Mouse (Mus musculus): ENCODE results near the gene Wrap53. TPM values are rescaled to one million over a fixed set of nuclear protein-coding genes. Genes with fewer than 3 reads are reported as not detected.
A peak's percentile ranks its signal among the peaks of the same experiment; 100 is the strongest.

The Wrap53 gene
- polyA plus RNA-seq, 1 experiment from 2014 or later, result 17.9 TPM

DNA sequence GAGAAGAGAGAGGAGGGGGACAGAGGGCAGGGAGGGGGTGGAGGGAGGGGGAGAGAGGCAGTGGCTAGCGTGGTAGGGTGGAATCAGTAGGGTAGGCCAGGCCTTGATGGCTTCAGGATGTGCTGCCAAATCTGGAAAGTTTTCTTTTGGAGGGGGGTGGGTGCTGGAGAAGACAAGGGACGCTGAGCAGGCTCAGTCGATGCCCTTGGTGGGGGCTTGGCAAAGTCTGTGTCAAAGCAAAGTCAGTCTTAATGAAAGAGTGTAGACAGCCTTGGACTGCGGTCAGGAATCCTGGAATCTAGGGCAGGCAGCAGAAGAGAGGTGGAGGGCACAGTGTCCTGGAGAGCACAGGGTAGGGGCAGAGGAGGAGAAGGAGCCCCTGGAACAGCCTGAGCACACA is 30.8 kb upstream of the Wrap53 start:
- Histone ChIP-seq H3K4me2 (ENCODE audit: low read length) (no peak overlapping the region), H3K9ac (ENCODE audit: low read depth, low read length) (no peak overlapping the region), H3K27me3 (ENCODE audit: insufficient read depth, low read length) (no peaks in the 10 kb centered on the region), H3K36me3 (ENCODE audit: insufficient read depth, low read length) (no peaks in the 10 kb centered on the region), H3K9me3 (replicated peaks; ENCODE audit: low read length) (no peaks in the 10 kb centered on the region), H3K27ac (no peak overlapping the region), H3K4me1 (replicated peaks; ENCODE audit: insufficient read depth, low read length) (peaks cover 5% of the 10 kb centered on the region; the same call in 1 of the 2 replicates), H3K4me3 (replicated peaks; ENCODE audit: low read depth, low read length) (no peak overlapping the region)
- DNase-seq (ENCODE audit: low spot score), result no peak
- no peak for ATAC-seq (replicated peaks; ENCODE audit: low FRiP score, low read depth)
- no peak for TF ChIP-seq CTCF (IDR thresholded peaks at IDR 0.05; ENCODE audit: low read depth)
- WGBS, result 65% methylated on average over 4 of the region's 4 CpGs

DNA sequence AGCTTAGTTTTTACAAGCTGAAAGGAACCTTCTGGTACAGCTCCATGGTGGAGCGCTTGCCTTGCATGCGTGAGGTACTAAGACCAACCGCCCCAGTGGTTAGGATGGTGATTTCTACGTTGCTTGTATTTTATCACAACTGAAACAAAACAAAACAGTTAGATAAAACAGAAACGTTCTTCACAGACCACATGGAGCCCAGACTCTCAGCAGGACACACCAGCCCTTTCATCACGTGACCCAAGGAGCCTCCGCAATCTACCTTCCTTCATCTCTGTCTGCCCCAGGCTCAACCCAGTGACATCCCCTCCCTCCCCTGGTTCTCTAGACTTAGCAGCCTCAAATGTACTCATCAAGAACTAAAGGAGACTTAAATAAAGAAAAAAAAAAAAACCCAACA is 29.4 kb upstream of the Wrap53 start:
- Histone ChIP-seq H3K4me2 (ENCODE audit: low read length) (no peak overlapping the region), H3K27me3 (ENCODE audit: insufficient read depth, low read length) (no peaks in the 10 kb centered on the region), H3K4me3 (replicated peaks; ENCODE audit: low read depth, low read length) (no peak overlapping the region), H3K36me3 (ENCODE audit: insufficient read depth, low read length) (no peaks in the 10 kb centered on the region), H3K4me1 (replicated peaks; ENCODE audit: insufficient read depth, low read length) (peaks cover 5% of the 10 kb centered on the region; the same call in 1 of the 2 replicates), H3K9me3 (replicated peaks; ENCODE audit: low read length) (no peaks in the 10 kb centered on the region), H3K9ac (ENCODE audit: low read depth, low read length) (no peak overlapping the region), H3K27ac (no peak overlapping the region)
- TF ChIP-seq CTCF (IDR thresholded peaks at IDR 0.05; ENCODE audit: low read depth), result no peak
- DNase-seq (ENCODE audit: low spot score) (no peak), ATAC-seq (replicated peaks; ENCODE audit: low FRiP score, low read depth) (no peak)
- 68% methylated on average over 7 of the region's 7 CpGs for WGBS

- DNase-seq (ENCODE audit: low spot score) (no peak), ATAC-seq (replicated peaks; ENCODE audit: low FRiP score, low read depth) (no peak)
- Histone ChIP-seq H3K4me3 (replicated peaks; ENCODE audit: low read depth, low read length) (no peak overlapping the region), H3K9ac (ENCODE audit: low read depth, low read length) (no peak overlapping the region), H3K27me3 (ENCODE audit: insufficient read depth, low read length) (no peaks in the 10 kb centered on the region), H3K27ac (no peak overlapping the region), H3K36me3 (ENCODE audit: insufficient read depth, low read length) (no peaks in the 10 kb centered on the region), H3K9me3 (replicated peaks; ENCODE audit: low read length) (no peaks in the 10 kb centered on the region), H3K4me1 (replicated peaks; ENCODE audit: insufficient read depth, low read length) (peaks cover 3% of the 10 kb centered on the region; the same call in 1 of the 2 replicates), H3K4me2 (ENCODE audit: low read length) (no peak overlapping the region)
- 84% methylated on average over 3 of the region's 3 CpGs for WGBS
- TF ChIP-seq CTCF (IDR thresholded peaks at IDR 0.05; ENCODE audit: low read depth), result no peak
These were observed 28.5 kb upstream of the Wrap53 start for GRCm38 (mm10) chr11:69608525-69608924.

GRCm38 (mm10) chr11:69606832-69607231 is 26.8 kb upstream of the Wrap53 start:
- WGBS, result 81% methylated on average over 2 of the region's 2 CpGs
- H3K9ac ChIP-seq (ENCODE audit: low read depth, low read length), result no peak overlapping the region
- no peak overlapping the region for H3K27ac ChIP-seq
- no peak overlapping the region for H3K4me3 ChIP-seq (replicated peaks; ENCODE audit: low read depth, low read length)
- H3K36me3 ChIP-seq (ENCODE audit: insufficient read depth, low read length), result no peaks in the 10 kb centered on the region
- H3K27me3 ChIP-seq (ENCODE audit: insufficient read depth, low read length), result no peaks in the 10 kb centered on the region
- no peak for TF ChIP-seq CTCF (IDR thresholded peaks at IDR 0.05; ENCODE audit: low read depth)
- H3K4me2 ChIP-seq (ENCODE audit: low read length), result no peak overlapping the region
- H3K9me3 ChIP-seq (replicated peaks; ENCODE audit: low read length), result no peaks in the 10 kb centered on the region
- peaks cover 5% of the 10 kb centered on the region; the same call in 1 of the 2 replicates for H3K4me1 ChIP-seq (replicated peaks; ENCODE audit: insufficient read depth, low read length)
- ATAC-seq (replicated peaks; ENCODE audit: low FRiP score, low read depth) (no peak), DNase-seq (ENCODE audit: low spot score) (no peak)

GRCm38 (mm10) chr11:69606491-69606795 is 26.4 kb upstream of the Wrap53 start:
- Histone ChIP-seq H3K4me2 (ENCODE audit: low read length) (peak overlapping the region; percentile 78), H3K4me3 (replicated peaks; ENCODE audit: low read depth, low read length) (peak overlapping the region; percentile 43), H3K27ac (no peak overlapping the region), H3K36me3 (ENCODE audit: insufficient read depth, low read length) (no peaks in the 10 kb centered on the region), H3K9ac (ENCODE audit: low read depth, low read length) (no peak overlapping the region), H3K4me1 (replicated peaks; ENCODE audit: insufficient read depth, low read length) (peaks cover 5% of the 10 kb centered on the region; the same call in 1 of the 2 replicates), H3K27me3 (ENCODE audit: insufficient read depth, low read length) (no peaks in the 10 kb centered on the region), H3K9me3 (replicated peaks; ENCODE audit: low read length) (no peaks in the 10 kb centered on the region)
- no peak for ATAC-seq (replicated peaks; ENCODE audit: low FRiP score, low read depth)
- no peak for TF ChIP-seq CTCF (IDR thresholded peaks at IDR 0.05; ENCODE audit: low read depth)
- WGBS, result 55% methylated on average over 2 of the region's 2 CpGs
- DNase-seq (ENCODE audit: low spot score), result no peak

DNA sequence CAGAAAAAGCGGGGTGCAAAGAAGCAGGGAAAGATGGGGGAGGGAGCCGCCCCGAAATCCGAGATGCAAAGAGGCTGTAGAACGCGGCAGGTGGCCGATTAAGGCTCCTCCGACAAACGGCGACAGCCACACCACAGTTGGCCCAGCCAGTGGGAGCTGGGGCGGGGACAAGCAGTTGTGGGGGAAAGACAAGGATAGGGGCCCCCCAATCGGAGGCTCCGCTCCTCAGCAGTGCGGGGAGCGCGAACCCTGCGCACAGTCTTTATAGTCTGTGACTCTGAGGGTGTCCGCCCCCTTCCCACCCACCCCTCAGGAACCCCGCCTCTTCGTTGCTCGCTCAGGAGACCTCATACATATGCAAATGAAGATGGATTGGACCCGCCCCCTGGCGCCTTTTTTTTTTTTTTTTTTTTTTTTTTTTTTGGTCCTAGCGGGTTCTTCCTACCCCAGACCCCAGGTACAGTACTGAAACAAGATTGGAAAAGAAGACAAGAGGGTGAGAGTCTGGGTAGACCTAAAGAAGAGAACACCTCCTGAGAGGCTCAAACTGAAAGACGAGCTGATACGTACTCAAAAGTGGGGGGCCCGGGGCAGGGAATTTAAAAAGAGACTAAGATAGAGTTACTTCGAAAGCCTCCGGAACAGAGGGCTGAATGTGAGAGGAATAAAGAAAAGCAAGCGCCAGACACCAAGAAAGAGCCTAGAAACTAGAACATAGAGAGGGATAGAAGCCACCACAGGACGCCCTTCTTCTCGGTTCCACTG is 25.9 kb upstream of the Wrap53 start, which contains the start of gene Atp1b2:
TSS of gene Atp1b2 (minus strand) at position 217 of the 765 bp plus-strand sequence.
- ATAC-seq (replicated peaks; ENCODE audit: low FRiP score, low read depth), result peak; percentile 67
- TF ChIP-seq CTCF (IDR thresholded peaks at IDR 0.05; ENCODE audit: low read depth), result 0 out of 2 replicates have a peak, but pooled peaks have one; percentile 2
- peak within 1 kb of the TSS; percentile 60; the same call in 1 of the 2 replicates for H3K27ac ChIP-seq

More for the DNA sequence above, 25.9 kb upstream of the Wrap53 start, which contains the start of gene Atp1b2:
- H3K4me1 ChIP-seq (replicated peaks; ENCODE audit: insufficient read depth, low read length), result peaks cover 5% of the 10 kb centered on the region; the same call in 1 of the 2 replicates
- peak within 1 kb of the TSS; percentile 57 for H3K9ac ChIP-seq (ENCODE audit: low read depth, low read length)
- H3K36me3 ChIP-seq (ENCODE audit: insufficient read depth, low read length), result no peaks in the 10 kb centered on the region
- DNase-seq (ENCODE audit: low spot score), result peak; percentile 92
- H3K4me3 ChIP-seq (replicated peaks; ENCODE audit: low read depth, low read length), result peak within 1 kb of the TSS; percentile 43
- H3K4me2 ChIP-seq (ENCODE audit: low read length), result peak within 1 kb of the TSS; percentile 78
- no peaks in the 10 kb centered on the region for H3K27me3 ChIP-seq (ENCODE audit: insufficient read depth, low read length)
- H3K9me3 ChIP-seq (replicated peaks; ENCODE audit: low read length), result no peaks in the 10 kb centered on the region
- 3% methylated on average over 32 of the region's 32 CpGs for WGBS
